Mouse (Mus musculus) ovary, postnatal 36 days (tissue): ENCODE data around the gene Gm10295.

Experiments used
- DNase-seq: peaks from one replicate; pipeline ENCODE4 v3.0.0; 2022; ENCODE audit warnings: low spot score, mixed read lengths

Gene Gm10295

DNA sequence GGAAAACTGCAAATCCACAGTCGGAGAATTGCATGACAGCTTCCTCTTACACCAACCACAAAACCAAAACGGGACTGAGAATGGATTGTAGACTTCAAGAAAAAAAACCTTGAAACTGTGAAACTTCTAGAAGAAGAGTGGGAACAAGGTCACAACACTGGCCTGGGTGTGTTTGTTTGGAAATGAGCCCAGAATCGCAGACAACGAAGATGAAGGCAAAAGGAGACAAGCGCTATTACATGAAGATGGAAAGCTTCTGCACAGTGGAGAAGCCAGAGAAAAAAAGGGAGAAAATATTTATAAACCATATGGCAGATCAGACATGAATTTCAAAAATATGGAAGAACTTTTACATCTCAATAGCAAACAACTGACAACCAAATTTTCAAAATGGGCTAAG, 4.3 kb upstream of the Gm10295 start:
- DNase-seq = no peak

DNA sequence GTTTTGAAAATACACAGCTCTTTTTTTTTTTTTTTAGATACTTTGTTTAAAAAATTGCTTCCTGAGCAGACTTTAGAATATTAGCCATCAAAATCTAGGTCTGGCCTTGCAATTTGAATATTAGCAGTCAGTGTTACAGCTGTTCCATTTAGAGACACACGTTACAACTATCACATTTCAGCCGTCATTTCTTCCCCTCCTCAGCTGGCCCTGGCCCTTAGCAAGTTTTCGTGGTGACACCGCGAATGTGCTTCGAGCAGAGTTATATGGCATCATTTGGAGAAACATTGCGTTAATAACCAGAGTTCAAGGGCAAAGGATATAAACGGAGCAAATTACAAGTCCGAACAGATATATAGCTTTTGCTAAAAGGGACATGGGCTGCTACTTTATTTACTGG, 2.4 kb downstream of the Gm10295 start:
- no peak for DNase-seq

DNA sequence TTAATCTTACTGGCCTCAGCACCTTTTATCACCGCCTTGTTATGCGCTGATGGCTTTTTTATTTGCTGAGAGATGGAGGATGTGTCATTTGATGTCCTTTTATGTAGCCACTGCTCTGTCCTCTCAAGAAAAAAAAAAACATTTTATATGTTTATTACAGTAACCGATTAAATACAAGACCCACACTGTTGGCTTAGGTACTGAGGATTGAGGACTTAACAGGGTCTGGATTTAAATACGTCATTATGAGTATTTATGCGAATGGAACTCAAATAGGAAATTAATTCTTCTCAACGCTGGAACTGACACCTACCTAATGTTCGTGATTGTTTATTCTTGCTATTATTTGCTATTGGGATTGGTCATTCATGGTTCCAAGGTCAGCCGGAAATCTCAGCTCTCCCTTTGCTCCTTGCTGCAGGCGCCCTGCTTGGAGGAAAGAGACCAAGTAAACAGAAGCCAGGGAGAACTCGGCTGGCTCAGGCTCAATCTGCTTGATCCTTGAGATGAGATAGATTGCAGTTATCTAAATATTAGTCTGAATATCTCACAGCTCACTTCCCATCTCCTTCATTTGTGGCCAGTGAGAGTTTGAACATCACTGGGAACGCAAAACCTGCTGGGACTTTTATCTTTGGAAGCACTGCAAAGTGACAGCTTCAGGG, 26.2 kb downstream of the Gm10295 start:
- DNase-seq = no peak

DNA sequence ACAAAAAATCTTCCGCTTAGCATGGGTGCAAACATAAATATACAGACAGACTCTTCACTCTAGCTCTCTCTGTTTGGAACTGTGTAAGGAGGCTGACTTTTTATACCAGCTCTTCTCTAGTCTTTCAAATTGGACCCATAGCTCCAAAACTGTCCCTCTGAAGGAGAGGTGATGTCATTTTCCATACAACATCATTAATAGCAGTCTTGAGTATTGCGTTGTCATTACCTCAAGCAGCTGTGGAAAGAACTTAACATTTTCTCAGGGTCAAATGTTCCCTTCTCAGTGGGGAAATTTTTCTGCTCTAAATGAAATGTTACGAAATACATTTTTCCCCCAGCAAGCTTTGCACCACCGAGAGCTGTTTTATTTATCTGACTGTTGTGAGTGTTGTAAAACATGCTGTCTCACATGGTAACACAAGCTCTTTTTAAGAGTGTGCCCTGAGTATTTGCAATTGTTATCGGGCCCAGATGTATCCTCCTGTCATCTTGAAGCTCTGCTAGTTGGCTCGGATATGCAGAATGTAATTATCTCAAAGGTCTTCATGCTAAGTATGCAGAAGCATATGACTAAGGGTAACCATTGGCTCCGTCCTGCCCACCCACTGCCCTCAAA, 38.0 kb downstream of the Gm10295 start:
- DNase-seq = no peak

DNA sequence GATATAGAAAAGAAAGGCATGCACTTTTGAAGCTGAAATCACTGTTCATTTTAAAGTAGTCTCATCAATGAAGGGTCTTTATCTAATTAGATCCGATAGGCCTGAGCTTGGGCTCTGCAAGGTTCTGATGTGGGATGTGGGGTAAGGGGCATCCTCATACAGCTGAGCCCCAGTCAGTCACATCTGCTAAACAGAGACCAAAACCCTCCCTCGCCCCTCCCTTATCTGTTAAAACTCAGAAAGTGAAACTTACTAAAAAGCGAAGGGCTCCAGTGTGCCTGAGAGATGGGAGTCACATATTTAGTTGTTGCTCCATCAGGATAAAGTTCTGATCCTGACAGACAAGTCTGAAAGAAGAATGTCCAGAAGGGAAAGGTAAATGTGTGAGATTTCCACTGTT, 38.9 kb downstream of the Gm10295 start:
- no peak for DNase-seq

DNA sequence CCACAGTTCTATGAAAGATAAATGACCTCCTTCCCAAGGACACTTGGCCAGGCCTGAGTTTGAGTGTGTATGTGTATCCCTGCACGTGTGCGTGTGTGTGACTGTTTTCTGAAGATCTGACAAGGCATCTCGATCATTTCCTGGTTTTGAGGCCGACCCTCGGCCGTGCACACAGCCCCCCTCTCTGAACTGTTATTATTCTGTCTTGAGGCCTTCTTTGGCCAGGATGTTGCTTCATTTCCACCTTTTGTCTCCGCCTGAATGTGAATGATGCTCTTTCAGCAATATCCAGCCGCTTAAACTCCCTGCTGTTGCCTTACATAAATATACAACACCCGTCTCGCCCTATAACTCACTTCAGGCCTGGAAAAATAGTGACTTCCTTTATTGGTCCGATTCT, 39.9 kb downstream of the Gm10295 start:
- DNase-seq = no peak

DNA sequence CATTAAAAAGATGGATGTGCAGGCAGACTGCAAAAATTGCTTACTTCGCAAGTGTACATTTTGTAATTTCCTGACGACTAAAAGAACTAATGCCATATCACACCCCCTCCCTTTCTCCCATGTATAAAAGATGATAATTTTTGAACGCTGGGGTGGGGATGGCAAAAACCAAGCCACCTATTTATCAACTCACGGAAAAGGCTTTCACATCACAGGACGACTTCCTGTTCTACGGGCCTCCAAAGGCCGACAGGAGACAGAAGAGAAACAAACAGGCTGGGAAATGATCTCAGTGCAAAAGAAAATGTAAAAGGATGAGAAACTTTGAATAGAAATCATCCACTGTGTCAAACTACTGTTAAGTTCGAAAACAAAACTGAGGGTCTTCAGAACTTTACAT, 43.2 kb downstream of the Gm10295 start:
- no peak for DNase-seq

DNA sequence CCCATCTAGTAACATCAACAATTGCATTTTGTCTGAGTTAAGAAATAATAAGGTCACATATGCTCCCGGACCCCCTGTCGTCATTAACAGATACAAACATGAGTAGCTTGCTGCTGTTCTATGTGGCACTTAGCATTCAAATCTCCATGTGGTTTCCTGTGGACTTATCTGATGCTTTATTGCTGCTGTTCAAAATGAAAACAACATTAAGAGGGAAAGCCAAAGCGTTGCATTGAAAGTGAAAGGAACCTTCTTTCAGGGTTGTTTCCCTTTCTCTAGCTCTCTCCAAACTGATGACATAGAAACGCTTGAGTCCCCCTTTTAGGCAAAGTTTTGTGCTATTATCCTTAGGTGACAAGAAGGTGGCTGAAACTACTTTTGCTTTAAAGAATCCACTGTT, 48.6 kb downstream of the Gm10295 start:
- DNase-seq = no peak
